Mouse (Mus musculus): ENCODE measurements at regions not wholly inside any gene's neighbourhood (a gene's known extent, or its start where the extent isn't known, plus 50 kb on each side); places are given as distances from the start of the nearest gene placed in this dataset.

- TF ChIP-seq CTCF (IDR thresholded peaks at IDR 0.05; ENCODE audit: low read depth) (no peak), EP300 (IDR thresholded peaks at IDR 0.05; ENCODE audit: low read depth) (no peak)
These were observed 208.0 kb downstream of the Fam76b start for GRCm38 (mm10) chr9:14035526-14035925.
